Mouse (Mus musculus) spleen, adult 2 months (tissue): ENCODE data around the gene Apobec3.
"Not testable (repeated sequence)": the region's sequence is repeated elsewhere in the genome, so short reads cannot be mapped to it uniquely, and the experiment has no call there.

Source experiments
- CTCF ChIP-seq: fragments of 200-500 bp; IDR thresholded peaks from 2 replicates; pipeline ENCODE4 v1.5.1; 2011; ENCODE audit warnings: mild to moderate bottlenecking, inconsistent platforms; ENCODE audit not compliant: insufficient read depth, insufficient read length, insufficient replicate concordance; ENCODE audit errors: extremely low read depth
- POLR2A ChIP-seq: fragments of 200-500 bp; IDR thresholded peaks from 2 replicates; pipeline ENCODE4 v1.6.1; 2011; ENCODE audit warnings: low read depth, low read length, inconsistent platforms

DNA sequence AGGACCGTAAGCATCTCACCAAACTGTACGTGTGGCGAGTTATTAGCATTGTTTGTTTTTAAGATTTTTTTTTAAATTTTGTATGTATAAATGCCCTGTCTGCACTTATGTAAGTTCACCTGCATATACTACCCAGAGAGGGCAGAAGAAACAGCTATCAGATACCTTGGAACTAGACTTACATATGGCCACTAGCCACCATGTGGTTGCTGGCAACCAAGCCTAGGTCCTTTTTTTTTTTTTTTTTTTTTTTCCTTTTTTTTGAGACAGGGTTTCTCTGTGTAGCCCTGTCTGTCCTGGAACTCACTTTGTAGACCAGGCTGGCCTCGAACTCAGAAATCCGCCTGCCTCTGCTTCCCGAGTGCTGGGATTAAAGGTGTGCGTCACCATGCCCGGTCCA lies 11.6 kb downstream of the Apobec3 start:
- TF ChIP-seq CTCF, POLR2A: not testable (repeated sequence)
